Mouse (Mus musculus) hindbrain, embryonic 12.5 days (tissue): ENCODE data around the gene D1Ertd622e. TPM values are rescaled to one million over a fixed set of nuclear protein-coding genes. Genes with fewer than 3 reads are reported as not detected.
"Not testable (repeated sequence)": the region's sequence is repeated elsewhere in the genome, so short reads cannot be mapped to it uniquely, and the experiment has no call there.

Source experiments
- ATAC-seq: fragments of 200-750 bp; cut with Nextera tagmentation; 2 replicates; pipeline ENCODE4 v1.8.0; 2017; ENCODE audit warnings: moderate TSS enrichment; ENCODE audit not compliant: low FRiP score
- H3K27ac ChIP-seq: fragments of 300-500 bp; sonication (generic); 2 replicates; pipeline ENCODE4 v1.5.1; 2016; ENCODE audit warnings: mild to moderate bottlenecking
- H3K27me3 ChIP-seq: fragments of 300-500 bp; sonication (generic); 2 replicates; pipeline ENCODE4 v1.6.1; 2016; ENCODE audit warnings: mild to moderate bottlenecking
- H3K36me3 ChIP-seq: fragments of 300-500 bp; sonication (generic); 2 replicates; pipeline ENCODE4 v1.6.1; 2016; ENCODE audit warnings: mild to moderate bottlenecking
- H3K4me1 ChIP-seq: fragments of 300-500 bp; sonication (generic); 2 replicates; pipeline ENCODE4 v1.6.1; 2016
- H3K4me2 ChIP-seq: fragments of 300-500 bp; sonication (generic); replicated peaks from 2 replicates; pipeline ENCODE4 v1.6.1; 2016; ENCODE audit warnings: mild to moderate bottlenecking
- H3K4me3 ChIP-seq: fragments of 300-500 bp; sonication (generic); 2 replicates; pipeline ENCODE4 v1.5.1; 2016; ENCODE audit warnings: mild to moderate bottlenecking
- H3K9ac ChIP-seq: fragments of 300-500 bp; sonication (generic); 2 replicates; pipeline ENCODE4 v1.6.1; 2016; ENCODE audit warnings: mild to moderate bottlenecking, moderate library complexity
- H3K9me3 ChIP-seq: fragments of 300-500 bp; sonication (generic); replicated peaks from 2 replicates; pipeline ENCODE4 v1.6.1; 2016; ENCODE audit warnings: mild to moderate bottlenecking
- WGBS: fragments of 180-500 bp; shearing (Covaris S2); methylation state at CpG from one replicate; pipeline ENCODE4 v1.1.7; 2016; 5-methylcytosine and 5-hydroxymethylcytosine counted together
- polyA plus RNA-seq: library from polyadenylated mRNA; unstranded; fragments of >200 nt; fragmentation: Nextera tagmentation; extraction: Ambion mirVana; gene quantifications from 2 replicates; pipeline ENCODE4 v1.2.1, GENCODE M21; 2016

D1Ertd622e gene
- polyA plus RNA-seq, 1 experiment from 2014 or later: 34.0 TPM

GRCm38 (mm10) chr1:97600371-97600770 is 61.5 kb downstream of the D1Ertd622e start:
- Histone ChIP-seq H3K9me3 (no peaks in the 10 kb centered on the region), H3K27me3 (no peaks in the 10 kb centered on the region), H3K4me3 (no peak overlapping the region), H3K4me2 (no peak overlapping the region), H3K9ac (no peak overlapping the region), H3K27ac (no peak overlapping the region), H3K4me1 (no peaks in the 10 kb centered on the region), H3K36me3 (no peaks in the 10 kb centered on the region)
- WGBS: 85% methylated on average over 2 of the region's 2 CpGs
- no peak for ATAC-seq

GRCm38 (mm10) chr1:97599101-97599500 is 62.8 kb downstream of the D1Ertd622e start:
- ATAC-seq: no peak
- Histone ChIP-seq H3K27ac (no peak overlapping the region), H3K4me3 (no peak overlapping the region), H3K9ac (no peak overlapping the region), H3K4me2 (no peak overlapping the region), H3K27me3 (no peaks in the 10 kb centered on the region), H3K4me1 (no peaks in the 10 kb centered on the region), H3K9me3 (no peaks in the 10 kb centered on the region), H3K36me3 (no peaks in the 10 kb centered on the region)
- WGBS: 85% methylated on average over 3 of the region's 3 CpGs

- Histone ChIP-seq H3K36me3 (no peaks in the 10 kb centered on the region), H3K4me2 (no peak overlapping the region), H3K27ac (no peak overlapping the region), H3K4me1 (0 out of 2 replicates have a peak, but pooled peaks cover 3% of the 10 kb centered on the region), H3K4me3 (no peak overlapping the region), H3K9ac (no peak overlapping the region), H3K9me3 (no peaks in the 10 kb centered on the region), H3K27me3 (no peaks in the 10 kb centered on the region)
- ATAC-seq: no peak
- 14% methylated on average over 3 of the region's 3 CpGs for WGBS
Observed at GRCm38 (mm10) chr1:97588561-97588960, 73.3 kb downstream of the D1Ertd622e start.

- Histone ChIP-seq H3K27ac (no peak overlapping the region), H3K27me3 (no peaks in the 10 kb centered on the region), H3K9me3 (no peaks in the 10 kb centered on the region), H3K4me2 (no peak overlapping the region), H3K4me3 (no peak overlapping the region), H3K36me3 (no peaks in the 10 kb centered on the region), H3K9ac (no peak overlapping the region), H3K4me1 (0 out of 2 replicates have a peak, but pooled peaks cover 3% of the 10 kb centered on the region)
- no peak for ATAC-seq
Observed at GRCm38 (mm10) chr1:97585106-97585505, 76.8 kb downstream of the D1Ertd622e start.

- Histone ChIP-seq H3K4me1 (0 out of 2 replicates have a peak, but pooled peaks cover 3% of the 10 kb centered on the region), H3K9me3 (no peaks in the 10 kb centered on the region), H3K36me3 (no peaks in the 10 kb centered on the region), H3K9ac (no peak overlapping the region), H3K4me2 (no peak overlapping the region), H3K27ac (no peak overlapping the region), H3K27me3 (no peaks in the 10 kb centered on the region), H3K4me3 (no peak overlapping the region)
- WGBS: 85% methylated on average over 3 of the region's 3 CpGs
- ATAC-seq: no peak
Observed at GRCm38 (mm10) chr1:97584171-97584570, 77.7 kb downstream of the D1Ertd622e start.

GRCm38 (mm10) chr1:97583085-97583484 is 78.8 kb downstream of the D1Ertd622e start:
- Histone ChIP-seq H3K4me2 (no peak overlapping the region), H3K9ac (no peak overlapping the region), H3K9me3 (no peaks in the 10 kb centered on the region), H3K4me1 (no peaks in the 10 kb centered on the region), H3K36me3 (no peaks in the 10 kb centered on the region), H3K27ac (no peak overlapping the region), H3K4me3 (no peak overlapping the region), H3K27me3 (no peaks in the 10 kb centered on the region)
- 77% methylated on average over 4 of the region's 4 CpGs for WGBS
- no peak for ATAC-seq

- not testable (repeated sequence) for H3K4me3 ChIP-seq, H3K36me3 ChIP-seq, H3K27me3 ChIP-seq, ATAC-seq, H3K9ac ChIP-seq, H3K4me2 ChIP-seq, H3K27ac ChIP-seq, H3K4me1 ChIP-seq, H3K9me3 ChIP-seq
Observed at GRCm38 (mm10) chr1:97580680-97581079, 81.2 kb downstream of the D1Ertd622e start.

- Histone ChIP-seq H3K9me3 (no peaks in the 10 kb centered on the region), H3K4me2 (no peak overlapping the region), H3K27ac (no peak overlapping the region), H3K27me3 (no peaks in the 10 kb centered on the region), H3K4me1 (no peaks in the 10 kb centered on the region), H3K4me3 (no peak overlapping the region), H3K9ac (no peak overlapping the region), H3K36me3 (no peaks in the 10 kb centered on the region)
- 56% methylated on average over 3 of the region's 3 CpGs for WGBS
- no peak for ATAC-seq
Observed at GRCm38 (mm10) chr1:97580270-97580669, 81.6 kb downstream of the D1Ertd622e start.

- no peaks in the 10 kb centered on the region for H3K4me1 ChIP-seq
- H3K27ac ChIP-seq: no peak overlapping the region
- H3K4me2 ChIP-seq: no peak overlapping the region
- H3K9ac ChIP-seq: no peak overlapping the region
- no peak for ATAC-seq
- WGBS: 82% methylated on average over 3 of the region's 3 CpGs
- H3K36me3 ChIP-seq: no peaks in the 10 kb centered on the region
- no peaks in the 10 kb centered on the region for H3K9me3 ChIP-seq
- no peak overlapping the region for H3K4me3 ChIP-seq
- no peaks in the 10 kb centered on the region for H3K27me3 ChIP-seq
Observed at GRCm38 (mm10) chr1:97578025-97578417, 83.9 kb downstream of the D1Ertd622e start.

GRCm38 (mm10) chr1:97577062-97578024 is 84.5 kb downstream of the D1Ertd622e start:
- Histone ChIP-seq H3K9ac (no peak overlapping the region), H3K27ac (no peak overlapping the region), H3K4me1 (no peaks in the 10 kb centered on the region), H3K4me2 (no peak overlapping the region), H3K4me3 (no peak overlapping the region), H3K36me3 (no peaks in the 10 kb centered on the region), H3K27me3 (no peaks in the 10 kb centered on the region), H3K9me3 (no peaks in the 10 kb centered on the region)
- 91% methylated on average over 2 of the region's 2 CpGs for WGBS
- no peak for ATAC-seq

- H3K9me3 ChIP-seq: no peaks in the 10 kb centered on the region
- WGBS: 95% methylated on average over 3 of the region's 3 CpGs
- no peak for ATAC-seq
- H3K4me2 ChIP-seq: no peak overlapping the region
- H3K27me3 ChIP-seq: no peaks in the 10 kb centered on the region
- no peak overlapping the region for H3K27ac ChIP-seq
- no peak overlapping the region for H3K4me3 ChIP-seq
- no peaks in the 10 kb centered on the region for H3K36me3 ChIP-seq
- no peak overlapping the region for H3K9ac ChIP-seq
- no peaks in the 10 kb centered on the region for H3K4me1 ChIP-seq
Observed at GRCm38 (mm10) chr1:97576576-97576975, 85.3 kb downstream of the D1Ertd622e start.

GRCm38 (mm10) chr1:97570814-97571213 is 91.1 kb downstream of the D1Ertd622e start:
- Histone ChIP-seq H3K4me3 (no peak overlapping the region), H3K27me3 (no peaks in the 10 kb centered on the region), H3K9me3 (no peaks in the 10 kb centered on the region), H3K4me1 (no peaks in the 10 kb centered on the region), H3K36me3 (no peaks in the 10 kb centered on the region), H3K27ac (no peak overlapping the region), H3K4me2 (no peak overlapping the region), H3K9ac (no peak overlapping the region)
- 65% methylated on average over 9 of the region's 9 CpGs for WGBS
- no peak for ATAC-seq

- no peaks in the 10 kb centered on the region for H3K36me3 ChIP-seq
- no peak for ATAC-seq
- no peak overlapping the region for H3K4me2 ChIP-seq
- no peaks in the 10 kb centered on the region for H3K27me3 ChIP-seq
- WGBS: 87% methylated on average over 4 of the region's 4 CpGs
- H3K4me1 ChIP-seq: no peaks in the 10 kb centered on the region
- H3K27ac ChIP-seq: no peak overlapping the region
- H3K9me3 ChIP-seq: no peaks in the 10 kb centered on the region
- H3K9ac ChIP-seq: no peak overlapping the region
- no peak overlapping the region for H3K4me3 ChIP-seq
Observed at GRCm38 (mm10) chr1:97567956-97568355, 93.9 kb downstream of the D1Ertd622e start.
